In genomic region chr16:34571931-34572405, GRCm38 (mm10) we compare ENCODE assay signal across 8 mouse cellular contexts. TPM values are rescaled to one million over a fixed set of nuclear protein-coding genes. Genes with fewer than 3 reads are reported as not detected.
DNase-seq lines count a peak whose midpoint lies in the region; ATAC-seq and TF ChIP-seq lines count a peak whose summit lies in the region.

No protein-coding gene starts in this region.

- no peak overlapping the region for H3K9ac ChIP-seq in liver, embryonic 13.5 days
- H3K9ac ChIP-seq in stomach, embryonic 16.5 days (ENCODE audit: low read length) = peak overlapping the region; percentile 98

- intact Hi-C loops in left cerebral cortex, adult 2 months (cut with DNase I) = loop anchor here (2.0 to 5.0 kb wide), 6 partner anchors 41 to 229 kb away; no protein-coding TSS in a partner anchor

- peaks cover 78% of the 10 kb centered on the region for H3K27me3 ChIP-seq in liver, embryonic 13.5 days
- H3K27me3 ChIP-seq in stomach, embryonic 16.5 days (ENCODE audit: control insufficient read depth, insufficient read depth, low read length) = no peaks in the 10 kb centered on the region

- DNase-seq in left cerebral cortex, adult 2 months (ENCODE audit: extremely low spot score in 1 of 2, low spot score in 2 of 2) = no peak
- DNase-seq in left cerebral cortex, adult 8-10 months (ENCODE audit: low spot score in 2 of 2) = no peak
- DNase-seq in embryo, embryonic 11 days = peak; percentile 76
- DNase-seq in heart, postnatal 4 days = peak; percentile 14
- DNase-seq in liver, embryonic 13.5 days = no peak
- DNase-seq in thymus, postnatal 0 days (ENCODE audit: low spot score) = no peak
- no peak for DNase-seq in adrenal gland, postnatal 4 days (ENCODE audit: low spot score in 2 of 2)

- TF ChIP-seq CTCF in left cerebral cortex, adult 2 months (IDR thresholded peaks at IDR 0.05) = peak; percentile 44

- WGBS in liver, embryonic 13.5 days (ENCODE audit: insufficient replicate concordance) = 4% methylated on average over 10 of the region's 10 CpGs
- WGBS in stomach, embryonic 16.5 days = 2% methylated on average over 10 of the region's 10 CpGs

- peak overlapping the region; percentile 85 for H3K4me3 ChIP-seq in left cerebral cortex, adult 2 months
- peak overlapping the region; percentile 59 for H3K4me3 ChIP-seq in liver, embryonic 13.5 days (replicated peaks)
- peak overlapping the region; percentile 84 for H3K4me3 ChIP-seq in stomach, embryonic 16.5 days (replicated peaks; ENCODE audit: low read length)

- H3K4me1 ChIP-seq in liver, embryonic 13.5 days (replicated peaks) = peaks cover 5% of the 10 kb centered on the region; the same call in 1 of the 2 replicates
- peaks cover 10% of the 10 kb centered on the region for H3K4me1 ChIP-seq in stomach, embryonic 16.5 days (ENCODE audit: control insufficient read depth, insufficient read depth, low read length)

- H3K9me3 ChIP-seq in liver, embryonic 13.5 days (replicated peaks) = no peaks in the 10 kb centered on the region
- H3K9me3 ChIP-seq in stomach, embryonic 16.5 days (replicated peaks; ENCODE audit: control insufficient read depth, low read length) = no peaks in the 10 kb centered on the region

- ATAC-seq in liver, embryonic 13.5 days (ENCODE audit: low read depth) = no peak
- ATAC-seq in stomach, embryonic 16.5 days (ENCODE audit: insufficient read depth, low FRiP score) = no peak

- H3K4me2 ChIP-seq in liver, embryonic 13.5 days = peak overlapping the region; percentile 74
- H3K4me2 ChIP-seq in stomach, embryonic 16.5 days (ENCODE audit: low read depth, low read length) = peak overlapping the region; percentile 77

- H3K27ac ChIP-seq in left cerebral cortex, adult 2 months = peak overlapping the region; percentile 90; the same call in 1 of the 2 replicates
- H3K27ac ChIP-seq in liver, embryonic 13.5 days = no peak overlapping the region
- H3K27ac ChIP-seq in stomach, embryonic 16.5 days (ENCODE audit: low read length) = no peak overlapping the region

- H3K36me3 ChIP-seq in liver, embryonic 13.5 days = no peaks in the 10 kb centered on the region
- no peaks in the 10 kb centered on the region for H3K36me3 ChIP-seq in stomach, embryonic 16.5 days (ENCODE audit: control insufficient read depth, insufficient read depth, low read length)

RNA-seq across cellular contexts. Expression of gene Kalrn, which starts 1.4 kb away (rescaled TPM):
- 100 to 1,000 TPM; 539 to 570 TPM for total RNA-seq in left cerebral cortex, adult 2 months (2021)
- 100 to 1,000 TPM; 485 to 551 (median 491) TPM for total RNA-seq in left cerebral cortex, adult 8-10 months (2022)
- 10 to 100 TPM; 41.1 to 41.7 TPM for total RNA-seq in heart, postnatal 4 days (2021)
- polyA plus RNA-seq in liver, embryonic 13.5 days (2015; fragmentation: Nextera tagmentation; extraction: Ambion mirVana) = 12.7 and 15.0 TPM in 2 replicates
- 22.7 and 24.6 TPM in 2 replicates for polyA plus RNA-seq in stomach, embryonic 16.5 days (2015; fragmentation: Nextera tagmentation; extraction: Ambion mirVana)
- polyA plus RNA-seq in thymus, postnatal 0 days (2015; fragmentation: Nextera tagmentation; extraction: Ambion mirVana) = 2.3 and 2.8 TPM in 2 replicates
- 10 to 100 TPM; 23.0 to 24.1 TPM for total RNA-seq in adrenal gland, postnatal 4 days (2021)

Comparison
In these comparisons a context has a peak if more than half of its experiments do, and no peak if none do; other contexts are left out.
1. DNase-seq: peak in embryo, embryonic 11 days (single experiment) and heart, postnatal 4 days (single experiment); none in left cerebral cortex, adult 2 months (0 of 2), left cerebral cortex, adult 8-10 months (0 of 2), liver, embryonic 13.5 days (single experiment), thymus, postnatal 0 days (single experiment) and adrenal gland, postnatal 4 days (0 of 2).
2. RNA of gene Kalrn, which starts 1.4 kb away (total RNA-seq): 539 to 570 TPM in left cerebral cortex, adult 2 months and 485 to 551 TPM in left cerebral cortex, adult 8-10 months; 41.1 to 41.7 TPM in heart, postnatal 4 days and 23.0 to 24.1 TPM in adrenal gland, postnatal 4 days; every median in the first group is over 10 times any median in the second.
3. Peak in every context shown above with its lines, with median percentiles within 50 percentile points of each other: H3K4me3 ChIP-seq.